Mouse (Mus musculus) embryo, embryonic 9.5 days (tissue): ENCODE results near the gene Enox1.

Source experiments
- DNase-seq: peaks from one replicate; pipeline ENCODE4 v3.0.0-alpha.2; 2017; ENCODE audit errors: extremely low spot score

Gene Enox1

GRCm38 (mm10) chr14:77677951-77678350 lies 521.4 kb downstream of the Enox1 start:
- DNase-seq = no peak

- no peak for DNase-seq
Observed at GRCm38 (mm10) chr14:77679877-77680276, 523.3 kb downstream of the Enox1 start.

- no peak for DNase-seq
Observed at GRCm38 (mm10) chr14:77682888-77683555, 526.5 kb downstream of the Enox1 start.

- no peak for DNase-seq
Observed at GRCm38 (mm10) chr14:77689816-77690215, 533.3 kb downstream of the Enox1 start.

DNA sequence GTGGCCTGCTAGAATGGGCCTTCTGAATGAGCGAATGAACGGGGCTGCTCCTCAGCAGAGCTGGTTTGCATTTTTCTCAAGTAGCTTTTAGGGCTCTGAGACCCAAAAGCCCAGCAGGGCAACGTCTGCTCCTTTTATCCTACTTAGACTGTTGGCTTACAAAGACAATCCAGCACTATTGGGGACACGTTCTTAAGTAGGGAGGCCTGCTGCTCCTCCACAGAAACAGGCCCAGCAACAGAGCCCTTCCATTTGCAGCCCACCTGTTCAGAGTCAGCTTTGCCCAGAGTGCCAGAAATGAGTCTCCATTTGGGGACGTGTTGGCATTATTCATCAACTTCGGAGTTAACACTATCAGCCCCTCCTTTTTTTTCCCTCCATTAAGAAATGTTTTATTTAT lies 548.4 kb downstream of the Enox1 start:
- no peak for DNase-seq

- peak; percentile 61 for DNase-seq
Observed at GRCm38 (mm10) chr14:77706511-77707246, 550.1 kb downstream of the Enox1 start.

DNA sequence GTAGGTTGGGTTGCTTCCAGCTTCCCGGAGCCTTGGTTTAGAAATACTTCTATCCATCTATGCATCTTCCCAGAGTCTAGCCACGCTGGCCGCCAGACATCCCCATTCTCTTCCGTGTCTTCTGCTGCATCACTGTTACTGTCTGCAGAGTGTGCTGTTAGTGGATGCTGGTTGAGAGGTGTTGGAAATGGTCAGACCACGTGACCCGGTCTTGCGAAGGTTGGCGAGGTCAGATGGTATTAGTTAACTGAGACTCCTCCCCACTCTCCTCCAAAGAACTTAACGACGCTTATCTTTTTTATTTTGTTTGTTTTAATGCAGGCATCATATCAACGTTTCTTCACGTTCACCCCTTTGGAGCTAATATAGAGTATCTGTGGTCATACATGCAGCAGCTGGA lies 550.7 kb downstream of the Enox1 start:
- no peak for DNase-seq

- DNase-seq = peak; percentile 6
Observed at GRCm38 (mm10) chr14:77708354-77709150, 552.0 kb downstream of the Enox1 start.

DNA sequence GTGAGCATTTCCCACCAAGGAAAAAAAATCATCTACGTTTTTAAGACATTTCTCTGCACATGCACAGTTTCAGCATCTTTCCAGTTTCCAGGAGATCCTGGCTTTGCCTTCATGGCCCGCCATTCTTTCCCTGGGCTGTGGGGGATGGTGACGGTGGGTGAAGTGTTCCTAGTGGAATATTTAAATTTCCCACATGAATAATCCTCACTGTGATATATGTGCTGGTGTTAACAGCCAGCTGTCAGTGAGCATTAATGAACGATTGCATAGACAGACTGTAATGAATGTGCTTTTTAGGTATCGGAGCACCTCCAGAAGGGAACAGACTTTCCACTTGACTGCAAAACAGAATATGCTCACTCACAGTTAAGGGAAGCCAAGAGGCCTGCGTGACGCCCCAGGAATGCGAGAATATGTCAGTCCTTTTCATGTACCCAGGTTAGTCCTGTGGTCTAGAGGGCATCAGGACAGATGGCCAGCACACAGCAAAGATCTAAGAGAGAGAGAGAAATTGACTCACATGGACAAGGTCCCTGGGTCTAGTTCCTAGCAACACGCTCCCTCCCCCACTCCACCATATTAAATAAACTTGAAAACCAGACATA lies 558.5 kb downstream of the Enox1 start:
- no peak for DNase-seq

DNA sequence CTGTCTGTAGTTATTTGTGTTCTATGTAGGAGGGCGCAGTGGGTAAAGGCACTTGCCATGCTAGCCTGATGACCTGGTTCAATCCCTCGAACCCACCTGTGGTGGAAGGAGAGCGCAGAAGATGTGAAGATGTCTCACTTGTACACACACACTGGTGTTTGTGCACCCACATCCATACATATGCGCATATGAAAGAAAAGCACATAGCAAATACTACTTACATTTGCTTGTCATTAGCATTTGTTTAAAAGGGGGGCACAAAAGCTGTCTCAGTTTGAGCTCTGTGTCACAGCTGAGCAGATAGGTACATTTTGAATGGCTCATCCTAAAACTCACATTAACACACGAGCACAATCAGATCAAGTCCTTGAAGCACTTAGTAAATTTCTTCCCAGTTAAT lies 560.4 kb downstream of the Enox1 start:
- DNase-seq = no peak

GRCm38 (mm10) chr14:77718814-77719213 lies 562.3 kb downstream of the Enox1 start:
- DNase-seq = no peak

DNA sequence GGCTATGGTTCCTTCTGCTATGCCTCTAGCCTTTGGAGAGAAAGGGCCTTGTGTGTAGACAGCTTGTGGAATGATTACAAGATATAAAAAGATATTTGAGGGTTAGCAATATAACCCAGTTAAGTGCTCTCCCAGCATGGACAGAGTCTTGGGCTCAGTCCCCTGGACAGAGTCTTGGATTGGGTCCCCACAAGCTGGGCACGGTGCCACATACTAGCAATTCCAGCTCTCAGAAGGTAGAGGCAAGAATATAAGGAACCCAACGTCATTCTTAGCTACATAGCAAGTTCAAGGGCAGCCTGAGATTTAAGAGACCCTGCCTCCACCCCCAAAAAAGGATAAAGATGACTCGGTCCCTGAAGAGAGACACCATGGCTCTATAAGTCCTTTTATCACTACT lies 581.5 kb downstream of the Enox1 start:
- DNase-seq = no peak

DNA sequence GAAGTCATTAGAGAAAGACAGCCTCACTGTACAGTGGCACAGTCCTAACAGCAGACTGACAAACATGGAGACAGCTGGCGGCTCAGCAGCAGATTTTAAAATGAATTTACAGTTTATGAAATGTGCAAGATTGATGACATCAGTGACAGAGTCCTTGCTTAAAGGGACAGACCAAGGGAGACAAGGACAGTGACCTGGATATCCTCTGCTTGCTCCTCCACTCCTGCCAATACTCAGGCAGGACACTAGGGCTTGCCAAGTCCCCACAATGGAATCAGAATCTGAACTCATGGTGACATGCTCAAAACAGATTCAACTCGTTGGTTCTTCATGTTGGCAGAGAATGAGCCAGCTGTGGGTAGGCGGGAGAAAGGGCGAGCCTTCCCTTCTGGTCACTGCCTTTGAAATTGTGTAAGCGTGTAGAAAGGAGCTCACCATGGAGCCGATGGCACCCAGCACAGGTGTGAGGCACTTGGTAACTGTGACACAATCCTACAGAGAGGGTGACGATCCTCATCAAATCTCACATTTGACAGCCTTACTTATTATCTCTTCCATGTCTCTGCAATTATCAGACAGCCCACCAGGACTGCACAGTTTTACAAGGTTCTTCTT lies 582.3 kb downstream of the Enox1 start:
- DNase-seq = no peak

DNA sequence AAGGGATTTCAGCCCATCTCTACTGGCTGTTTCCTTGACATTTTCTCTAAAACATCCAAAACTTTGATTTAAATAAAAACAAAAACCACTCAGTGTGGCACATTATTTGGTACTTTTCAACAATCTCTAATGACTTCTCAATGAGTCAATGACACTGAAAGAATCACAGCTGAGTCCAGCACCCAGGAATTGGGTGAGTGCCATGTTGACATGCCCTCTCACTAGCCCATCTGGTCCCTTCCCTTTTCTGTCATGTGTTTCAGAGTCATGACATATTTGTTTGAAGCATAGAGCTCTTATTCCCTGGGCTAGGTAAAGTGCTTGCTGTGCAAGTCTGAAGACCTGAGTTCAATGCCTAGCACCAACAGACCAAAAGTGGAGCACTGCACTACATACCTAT lies 582.8 kb downstream of the Enox1 start:
- no peak for DNase-seq

DNA sequence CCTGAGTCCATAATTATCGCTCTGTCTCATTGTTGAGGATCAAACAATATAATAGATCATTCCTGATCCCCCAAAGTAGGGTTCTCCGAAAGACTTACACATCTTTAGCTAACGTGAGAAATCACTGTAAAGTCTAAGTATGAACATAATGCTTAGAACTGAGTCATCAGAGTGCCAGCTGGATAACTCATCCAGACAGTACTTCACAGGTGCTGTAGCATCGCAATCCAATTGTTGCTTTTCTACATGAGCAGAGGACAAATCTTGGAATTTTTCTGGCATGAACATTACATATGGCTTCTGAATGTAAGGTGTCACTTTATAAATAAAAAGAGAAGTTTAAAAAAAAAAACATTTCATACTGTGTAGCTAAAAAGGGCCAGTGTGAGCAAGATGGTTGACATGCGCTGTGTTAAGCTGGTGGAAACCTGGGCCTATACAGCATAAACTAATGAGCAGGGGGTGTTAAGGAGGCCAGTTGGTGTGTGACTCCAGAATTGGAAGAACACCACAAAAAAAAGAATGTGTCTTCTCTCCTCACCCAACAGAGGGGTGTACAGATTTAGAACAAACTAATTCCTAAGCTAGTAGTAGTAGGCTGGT lies 588.2 kb downstream of the Enox1 start:
- DNase-seq = no peak

- DNase-seq = no peak
Observed at GRCm38 (mm10) chr14:77748920-77749319, 592.4 kb downstream of the Enox1 start.
